Mouse (Mus musculus): ENCODE data around the gene Gzmf.

GRCm38 (mm10) chr14:56234556-56234955 lies 23.3 kb upstream of the Gzmf start, which contains the start of gene Gzmc:
- TF ChIP-seq CTCF (IDR thresholded peaks at IDR 0.05; ENCODE audit: insufficient read depth, low read depth, low read length) (no peak), POLR2A (IDR thresholded peaks at IDR 0.05; ENCODE audit: insufficient read depth, low read depth, low read length) (no peak)

Measured in olfactory bulb, adult 2 months (tissue).